Mouse (Mus musculus): ENCODE measurements at regions not wholly inside any gene's neighbourhood (a gene's known extent, or its start where the extent isn't known, plus 50 kb on each side); places are given as distances from the start of the nearest gene placed in this dataset.

GRCm38 (mm10) chr9:102423465-102423918 lies 69.0 kb upstream of the Ephb1 start:
- Histone ChIP-seq H3K27ac (replicated peaks; ENCODE audit: low read depth, low read length) (peak overlapping the region; percentile 67), H3K4me1 (ENCODE audit: control insufficient read depth, insufficient read depth, low read length) (peaks cover 16% of the 10 kb centered on the region), H3K4me2 (ENCODE audit: low read depth, low read length) (peak overlapping the region; percentile 47), H3K9ac (ENCODE audit: low read depth, low read length) (no peak overlapping the region), H3K36me3 (ENCODE audit: control insufficient read depth, insufficient read depth, low read length) (no peaks in the 10 kb centered on the region), H3K27me3 (replicated peaks; ENCODE audit: control insufficient read depth, insufficient read depth, low read length) (no peaks in the 10 kb centered on the region), H3K4me3 (ENCODE audit: low read depth, low read length) (peak overlapping the region; percentile 21; the same call in 1 of the 2 replicates), H3K9me3 (ENCODE audit: control insufficient read depth, low read length) (no peaks in the 10 kb centered on the region)
- DNase-seq (ENCODE audit: low spot score) = no peak
- 22% methylated on average over 9 of the region's 9 CpGs for WGBS
- peak; percentile 41; the same call in 1 of the 2 replicates for ATAC-seq (ENCODE audit: low read depth)

GRCm38 (mm10) chr9:102421826-102422225 lies 67.3 kb upstream of the Ephb1 start:
- no peak overlapping the region for H3K4me3 ChIP-seq (ENCODE audit: low read depth, low read length)
- no peak overlapping the region for H3K4me2 ChIP-seq (ENCODE audit: low read depth, low read length)
- H3K36me3 ChIP-seq (ENCODE audit: control insufficient read depth, insufficient read depth, low read length) = no peaks in the 10 kb centered on the region
- DNase-seq (ENCODE audit: low spot score) (no peak), ATAC-seq (ENCODE audit: low read depth) (no peak)
- no peaks in the 10 kb centered on the region for H3K27me3 ChIP-seq (replicated peaks; ENCODE audit: control insufficient read depth, insufficient read depth, low read length)
- 87% methylated on average over 3 of the region's 3 CpGs for WGBS
- H3K9ac ChIP-seq (ENCODE audit: low read depth, low read length) = no peak overlapping the region
- peaks cover 4% of the 10 kb centered on the region; the same call in 1 of the 2 replicates for H3K9me3 ChIP-seq (ENCODE audit: control insufficient read depth, low read length)
- H3K4me1 ChIP-seq (ENCODE audit: control insufficient read depth, insufficient read depth, low read length) = peaks cover 16% of the 10 kb centered on the region
- H3K27ac ChIP-seq (replicated peaks; ENCODE audit: low read depth, low read length) = no peak overlapping the region

- no peaks in the 10 kb centered on the region for H3K36me3 ChIP-seq (ENCODE audit: control insufficient read depth, insufficient read depth, low read length)
- no peak overlapping the region for H3K4me2 ChIP-seq (ENCODE audit: low read depth, low read length)
- no peak overlapping the region for H3K9ac ChIP-seq (ENCODE audit: low read depth, low read length)
- H3K4me3 ChIP-seq (ENCODE audit: low read depth, low read length) = no peak overlapping the region
- peaks cover 16% of the 10 kb centered on the region for H3K4me1 ChIP-seq (ENCODE audit: control insufficient read depth, insufficient read depth, low read length)
- peaks cover 5% of the 10 kb centered on the region; the same call in 1 of the 2 replicates for H3K9me3 ChIP-seq (ENCODE audit: control insufficient read depth, low read length)
- DNase-seq (ENCODE audit: low spot score) (peak; percentile 43), ATAC-seq (ENCODE audit: low read depth) (no peak)
- no peaks in the 10 kb centered on the region for H3K27me3 ChIP-seq (replicated peaks; ENCODE audit: control insufficient read depth, insufficient read depth, low read length)
- no peak overlapping the region for H3K27ac ChIP-seq (replicated peaks; ENCODE audit: low read depth, low read length)
- 18% methylated on average over 12 of the region's 12 CpGs for WGBS
Observed at GRCm38 (mm10) chr9:102420196-102420595, 65.7 kb upstream of the Ephb1 start.

- Histone ChIP-seq H3K36me3 (ENCODE audit: control insufficient read depth, insufficient read depth, low read length) (no peaks in the 10 kb centered on the region), H3K9ac (ENCODE audit: low read depth, low read length) (no peak overlapping the region), H3K4me3 (ENCODE audit: low read depth, low read length) (no peak overlapping the region), H3K4me1 (ENCODE audit: control insufficient read depth, insufficient read depth, low read length) (no peaks in the 10 kb centered on the region), H3K27me3 (replicated peaks; ENCODE audit: control insufficient read depth, insufficient read depth, low read length) (no peaks in the 10 kb centered on the region), H3K27ac (replicated peaks; ENCODE audit: low read depth, low read length) (no peak overlapping the region), H3K4me2 (ENCODE audit: low read depth, low read length) (no peak overlapping the region), H3K9me3 (ENCODE audit: control insufficient read depth, low read length) (peaks cover 5% of the 10 kb centered on the region; the same call in 1 of the 2 replicates)
- no peak for DNase-seq (ENCODE audit: low spot score)
- WGBS = 53% methylated on average over 2 of the region's 2 CpGs
- ATAC-seq (ENCODE audit: low read depth) = no peak
Observed at GRCm38 (mm10) chr9:102413631-102414030, 59.1 kb upstream of the Ephb1 start.

- Histone ChIP-seq H3K27ac (replicated peaks; ENCODE audit: low read depth, low read length) (no peak overlapping the region), H3K9me3 (ENCODE audit: control insufficient read depth, low read length) (no peaks in the 10 kb centered on the region), H3K4me2 (ENCODE audit: low read depth, low read length) (no peak overlapping the region), H3K4me3 (ENCODE audit: low read depth, low read length) (no peak overlapping the region), H3K9ac (ENCODE audit: low read depth, low read length) (no peak overlapping the region), H3K4me1 (ENCODE audit: control insufficient read depth, insufficient read depth, low read length) (no peaks in the 10 kb centered on the region), H3K36me3 (ENCODE audit: control insufficient read depth, insufficient read depth, low read length) (no peaks in the 10 kb centered on the region), H3K27me3 (replicated peaks; ENCODE audit: control insufficient read depth, insufficient read depth, low read length) (no peaks in the 10 kb centered on the region)
- no peak for DNase-seq (ENCODE audit: low spot score)
- no peak for ATAC-seq (ENCODE audit: low read depth)
- 94% methylated on average over 10 of the region's 10 CpGs for WGBS
Observed at GRCm38 (mm10) chr9:102410666-102411065, 56.2 kb upstream of the Ephb1 start.

- Histone ChIP-seq H3K9me3 (ENCODE audit: control insufficient read depth, low read length) (no peaks in the 10 kb centered on the region), H3K4me1 (ENCODE audit: control insufficient read depth, insufficient read depth, low read length) (peaks cover 2% of the 10 kb centered on the region; the same call in 1 of the 2 replicates), H3K27me3 (replicated peaks; ENCODE audit: control insufficient read depth, insufficient read depth, low read length) (no peaks in the 10 kb centered on the region), H3K27ac (replicated peaks; ENCODE audit: low read depth, low read length) (no peak overlapping the region), H3K4me3 (ENCODE audit: low read depth, low read length) (no peak overlapping the region), H3K9ac (ENCODE audit: low read depth, low read length) (no peak overlapping the region), H3K4me2 (ENCODE audit: low read depth, low read length) (no peak overlapping the region), H3K36me3 (ENCODE audit: control insufficient read depth, insufficient read depth, low read length) (no peaks in the 10 kb centered on the region)
- WGBS = 29% methylated on average over 5 of the region's 8 CpGs
- no peak for DNase-seq (ENCODE audit: low spot score)
- ATAC-seq (ENCODE audit: low read depth) = no peak
Observed at GRCm38 (mm10) chr9:102406017-102406416, 51.5 kb upstream of the Ephb1 start.
